9 mouse cellular contexts compared by ENCODE assay signal in genomic region chr16:47765742-47766141, GRCm38 (mm10).
DNase-seq lines count a peak whose midpoint lies in the region; ATAC-seq and TF ChIP-seq lines count a peak whose summit lies in the region.
"Had no signal": no experiment of that assay in that cellular context is flagged by ENCODE, and none has a peak within 500 bp of the region (broad histone marks: within the 10 kb centered on the region; RNA-seq: fewer than 3 reads in every experiment).

No protein-coding gene starts in this region.

- no peak overlapping the region for H3K9ac ChIP-seq in heart, adult 2 months (ENCODE audit: low read depth, low read length)
- H3K9ac ChIP-seq: liver, embryonic 13.5 days had no signal

- intact Hi-C loops in heart, adult 2 months (cut with DNase I), result no loop called here

- no peak overlapping the region for H3K4me3 ChIP-seq in heart, adult 2 months
- H3K4me3 ChIP-seq: liver, embryonic 13.5 days had no signal

- H3K36me3 ChIP-seq in heart, adult 2 months (ENCODE audit: control insufficient read depth, insufficient read depth, low read length), result no peaks in the 10 kb centered on the region
- H3K36me3 ChIP-seq: liver, embryonic 13.5 days had no signal

- no peak for DNase-seq in heart, adult 2 months
- DNase-seq in heart, adult 8-10 months (ENCODE audit: low spot score), result no peak
- DNase-seq in right cerebral cortex, adult 18-20 months, result peak; percentile 24
- DNase-seq in right cerebral cortex, postnatal 36 days (ENCODE audit: low spot score in 2 of 2), result no peak
- DNase-seq in embryo, embryonic 9.5 days (ENCODE audit: extremely low spot score), result peak; percentile 11
- peak; percentile 38 for DNase-seq in lung, postnatal 36 days
- no peak for DNase-seq in urinary bladder, postnatal 36 days (ENCODE audit: low spot score in 2 of 2)
- DNase-seq: liver, embryonic 13.5 days had no signal

- no peak for TF ChIP-seq EP300 in heart, adult 2 months (IDR thresholded peaks at IDR 0.05; ENCODE audit: insufficient read depth, low read depth, low read length)

- H3K27me3 ChIP-seq in heart, adult 2 months (ENCODE audit: control insufficient read depth, insufficient read depth, low read length), result no peaks in the 10 kb centered on the region
- H3K27me3 ChIP-seq: liver, embryonic 13.5 days had no signal

- WGBS in heart, adult 2 months, result 55% methylated on average over 3 of the region's 3 CpGs

- peak; percentile 49 for TF ChIP-seq CTCF in heart, adult 2 months (IDR thresholded peaks at IDR 0.05)

- no peak for ATAC-seq in erythroid progenitor cell, adult 5-6 weeks (replicated peaks; ENCODE audit: low FRiP score, poor library complexity, severe bottlenecking)

- H3K4me1 ChIP-seq in heart, adult 2 months (ENCODE audit: control insufficient read depth, insufficient read depth, low read length), result no peaks in the 10 kb centered on the region
- H3K4me1 ChIP-seq: liver, embryonic 13.5 days had no signal

- H3K27ac ChIP-seq in heart, adult 2 months, result no peak overlapping the region
- H3K27ac ChIP-seq: liver, embryonic 13.5 days had no signal

- TF ChIP-seq POLR2A in heart, adult 2 months (IDR thresholded peaks at IDR 0.05; ENCODE audit: insufficient read depth, low read depth, low read length), result no peak

- H3K79me2 ChIP-seq in heart, adult 2 months (replicated peaks; ENCODE audit: control insufficient read depth, insufficient read depth, low read length), result no peaks in the 10 kb centered on the region

Comparison
In these comparisons a context has a peak if more than half of its experiments do, and no peak if none do; other contexts are left out.
1. DNase-seq: peak in right cerebral cortex, adult 18-20 months (single experiment), embryo, embryonic 9.5 days (single experiment) and lung, postnatal 36 days (single experiment); none in heart, adult 2 months (0 of 2), heart, adult 8-10 months (single experiment), right cerebral cortex, postnatal 36 days (0 of 2) and urinary bladder, postnatal 36 days (0 of 2).